Mouse (Mus musculus) adrenal gland, postnatal 4 days (tissue): ENCODE results near the gene Kansl1. TPM values are rescaled to one million over a fixed set of nuclear protein-coding genes. Genes with fewer than 3 reads are reported as not detected.
A peak's percentile ranks its signal among the peaks of the same experiment; 100 is the strongest.

Source experiments
- DNase-seq, 2 experiments: peaks; one replicate each; pipeline ENCODE4 v3.0.0; 2021 to 2022; ENCODE audit warnings: low spot score in 2 of 2, mixed read lengths in 2 of 2
- total RNA-seq, 2 experiments: library from RNA; stranded (reverse); gene quantifications; 2 replicates each; pipeline ENCODE4 v1.2.3; 2021

Kansl1 gene
- total RNA-seq, 2 experiments from 2014 or later = 63.3 to 63.6 TPM

DNA sequence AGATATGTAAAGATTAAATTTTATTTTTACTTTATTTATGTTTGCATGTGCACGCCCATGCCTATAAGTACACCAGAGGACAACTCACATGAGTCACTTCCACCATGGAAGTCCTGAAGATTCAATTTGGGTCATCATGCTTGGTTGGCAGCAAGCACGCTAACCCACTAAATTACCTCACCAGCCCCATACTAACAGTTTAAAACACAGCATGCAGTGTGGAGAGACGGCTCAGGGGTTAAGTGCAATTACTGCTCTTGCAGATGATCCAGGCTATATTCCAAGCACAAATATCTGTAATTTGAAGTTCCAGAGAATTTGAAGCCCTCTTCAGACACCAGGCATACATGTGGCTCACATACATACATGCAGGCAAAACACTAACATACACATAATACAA lies 92.4 kb downstream of the Kansl1 start:
- no peak for DNase-seq

GRCm38 (mm10) chr11:104367486-104368190 lies 101.0 kb downstream of the Kansl1 start:
- no peak for DNase-seq

GRCm38 (mm10) chr11:104363823-104364600 lies 104.6 kb downstream of the Kansl1 start:
- no peak for DNase-seq

GRCm38 (mm10) chr11:104362704-104363103 lies 106.0 kb downstream of the Kansl1 start:
- DNase-seq = no peak

DNA sequence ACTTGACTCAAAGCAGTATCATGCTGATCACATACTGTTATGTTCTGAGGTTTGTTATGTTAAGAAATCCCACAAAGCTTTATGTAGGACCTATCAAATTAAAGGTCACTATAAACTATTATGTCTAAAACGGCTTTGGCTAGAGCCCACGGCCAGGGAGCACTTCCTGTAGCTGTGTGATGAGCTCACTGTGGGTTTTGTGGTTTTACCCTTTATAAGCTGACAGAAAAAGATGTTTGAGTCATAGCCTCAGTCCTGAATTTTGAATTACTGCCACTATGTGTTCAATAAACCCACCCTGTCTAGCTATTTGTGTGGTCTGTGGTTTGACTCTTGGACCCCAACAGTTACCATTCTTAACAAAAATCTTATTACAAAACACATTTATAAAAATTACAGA lies 106.9 kb downstream of the Kansl1 start:
- no peak for DNase-seq

DNA sequence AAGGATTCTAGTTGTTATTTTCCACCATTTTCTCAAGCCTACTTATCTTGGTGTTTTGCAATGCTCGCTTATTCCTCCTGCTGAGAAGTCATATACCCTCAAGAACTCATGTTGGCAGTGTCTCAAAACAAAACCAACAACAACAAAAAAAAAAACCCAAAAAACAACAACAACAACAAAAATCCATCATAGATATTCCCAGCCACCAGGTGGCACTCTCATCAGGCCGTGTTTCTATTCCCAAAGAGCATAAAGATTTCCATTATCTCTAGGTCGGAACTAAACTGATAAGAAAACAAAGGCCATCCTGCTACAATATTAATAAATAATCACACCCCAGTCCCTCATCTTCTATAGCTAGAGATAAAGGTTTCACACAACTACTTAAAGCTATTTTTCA lies 121.7 kb downstream of the Kansl1 start:
- DNase-seq = no peak

GRCm38 (mm10) chr11:104334946-104335345 lies 133.7 kb downstream of the Kansl1 start:
- no peak for DNase-seq

GRCm38 (mm10) chr11:104334115-104334514 lies 134.5 kb downstream of the Kansl1 start:
- DNase-seq = no peak

DNA sequence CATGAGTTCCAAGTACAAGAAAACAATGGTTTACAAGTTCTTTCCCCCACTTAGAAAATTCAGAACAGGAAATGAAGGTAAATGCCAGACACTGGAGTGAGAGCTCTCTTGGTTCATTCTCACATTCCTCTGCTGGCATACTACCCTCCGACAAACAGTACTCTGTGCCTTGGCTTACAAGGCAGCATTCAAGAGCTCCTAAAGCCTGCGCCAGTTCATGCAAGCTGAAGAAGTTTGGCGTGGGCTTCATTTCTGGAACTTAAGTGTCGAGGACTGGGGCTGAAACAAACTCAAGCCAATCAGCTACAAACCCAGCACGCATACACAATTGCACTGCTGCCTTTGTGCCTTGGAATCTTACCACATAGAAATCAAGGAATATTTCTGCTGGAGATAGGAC lies 136.6 kb downstream of the Kansl1 start:
- no peak for DNase-seq

GRCm38 (mm10) chr11:104331208-104331607 lies 137.5 kb downstream of the Kansl1 start:
- no peak for DNase-seq

GRCm38 (mm10) chr11:104330151-104330550 lies 138.5 kb downstream of the Kansl1 start:
- DNase-seq = no peak

DNA sequence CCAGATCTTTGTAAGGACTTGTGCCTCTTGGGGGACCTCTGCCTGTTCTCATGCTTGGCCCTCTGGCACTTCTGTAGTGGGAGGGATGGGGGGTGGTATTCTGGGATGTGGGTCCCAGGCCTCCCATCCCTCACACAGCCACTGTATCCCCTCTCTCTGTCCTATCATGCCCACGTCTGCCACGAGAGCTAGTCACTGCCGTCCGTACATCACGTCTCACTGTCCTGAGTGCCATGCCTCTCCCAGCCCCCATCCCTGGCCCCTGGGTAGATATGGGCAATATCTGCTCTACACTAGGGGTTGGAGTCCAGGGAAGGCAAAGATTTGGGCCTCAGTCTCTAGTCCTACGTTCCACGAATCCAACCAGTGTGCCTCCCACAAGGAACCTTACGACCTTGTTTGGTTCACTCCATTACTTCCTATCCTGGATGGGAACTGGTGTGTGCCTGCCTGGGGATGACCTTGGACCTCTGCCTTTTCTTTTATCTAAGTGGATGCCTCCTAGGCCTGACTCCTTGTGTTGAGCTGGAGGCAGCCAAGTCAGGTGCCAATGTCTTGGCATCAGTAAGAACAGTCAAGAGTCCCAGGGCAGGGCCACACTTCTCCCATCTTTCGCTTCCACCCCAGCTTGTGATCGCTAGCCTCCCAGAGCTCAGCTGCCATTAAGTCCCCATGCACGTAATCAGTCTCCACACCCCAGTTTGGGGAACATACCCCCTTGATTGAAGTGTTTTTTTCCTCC lies 139.3 kb downstream of the Kansl1 start:
- no peak for DNase-seq

DNA sequence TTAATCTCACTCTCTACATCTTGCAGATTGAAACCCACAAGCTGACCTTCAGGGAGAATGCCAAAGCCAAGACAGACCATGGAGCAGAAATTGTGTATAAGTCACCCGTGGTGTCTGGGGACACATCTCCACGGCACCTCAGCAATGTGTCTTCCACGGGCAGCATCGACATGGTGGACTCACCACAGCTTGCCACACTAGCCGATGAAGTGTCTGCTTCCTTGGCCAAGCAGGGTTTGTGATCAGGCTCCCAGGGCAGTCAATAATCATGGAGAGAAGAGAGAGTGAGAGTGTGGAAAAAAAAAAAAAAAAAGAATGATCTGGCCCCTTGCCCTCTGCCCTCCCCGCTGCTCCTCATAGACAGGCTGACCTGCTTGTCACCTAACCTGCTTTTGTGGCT lies 140.7 kb downstream of the Kansl1 start:
- no peak for DNase-seq

DNA sequence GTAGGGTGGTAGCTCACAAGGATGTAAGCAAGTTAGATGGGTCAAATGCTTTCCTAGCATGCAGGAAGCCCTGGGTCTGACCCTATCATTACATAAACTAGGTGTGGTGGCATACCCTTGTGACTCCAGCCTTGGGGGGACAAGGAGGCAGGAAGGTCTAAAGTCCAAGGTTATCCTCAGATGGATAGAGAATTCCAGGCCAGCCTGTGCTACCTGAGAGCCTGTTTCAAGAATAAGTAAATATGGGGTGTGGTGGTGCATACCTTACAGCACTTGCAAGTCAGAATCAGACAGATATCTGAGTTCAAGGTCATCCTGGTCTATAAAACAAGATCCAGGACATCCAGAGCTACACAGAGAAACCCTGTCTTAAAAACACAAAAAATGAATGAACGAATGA lies 141.2 kb downstream of the Kansl1 start:
- no peak for DNase-seq

GRCm38 (mm10) chr11:104322142-104322541 lies 146.5 kb downstream of the Kansl1 start:
- no peak for DNase-seq

- no peak for DNase-seq
Observed at GRCm38 (mm10) chr11:104320511-104320910, 148.2 kb downstream of the Kansl1 start.

- no peak for DNase-seq
Observed at GRCm38 (mm10) chr11:104318940-104319781, 149.5 kb downstream of the Kansl1 start.

- DNase-seq = no peak
Observed at GRCm38 (mm10) chr11:104317631-104318030, 151.0 kb downstream of the Kansl1 start.

- DNase-seq = no peak
Observed at GRCm38 (mm10) chr11:104316685-104317400, 151.8 kb downstream of the Kansl1 start.

GRCm38 (mm10) chr11:104315703-104316102 lies 153.0 kb downstream of the Kansl1 start:
- peak; percentile 42 to 47 for DNase-seq
